Mouse (Mus musculus) limb, embryonic 13.5 days (tissue): ENCODE measurements around the gene Gm20388. TPM values are rescaled to one million over a fixed set of nuclear protein-coding genes. Genes with fewer than 3 reads are reported as not detected.

Experiments used
- ATAC-seq: fragments of 200-750 bp; cut with Nextera tagmentation; 2 replicates; pipeline ENCODE4 v1.8.0; 2017; ENCODE audit warnings: low read depth, moderate number of reproducible peaks, moderate TSS enrichment; ENCODE audit not compliant: low FRiP score
- H3K27ac ChIP-seq: fragments of 300-500 bp; sonication (generic); 2 replicates; pipeline ENCODE4 v1.5.1; 2015; ENCODE audit warnings: inconsistent platforms, mild to moderate bottlenecking, moderate library complexity
- H3K27me3 ChIP-seq: fragments of 300-500 bp; sonication (generic); 2 replicates; pipeline ENCODE4 v1.6.1; 2015; ENCODE audit warnings: mild to moderate bottlenecking, inconsistent platforms
- H3K36me3 ChIP-seq: fragments of 300-500 bp; sonication (generic); 2 replicates; pipeline ENCODE4 v1.6.1; 2015; ENCODE audit warnings: inconsistent platforms, mild to moderate bottlenecking, moderate library complexity
- H3K4me1 ChIP-seq: fragments of 300-500 bp; sonication (generic); 2 replicates; pipeline ENCODE4 v1.6.1; 2015; ENCODE audit warnings: inconsistent platforms
- H3K4me2 ChIP-seq: fragments of 300-500 bp; sonication (generic); replicated peaks from 2 replicates; pipeline ENCODE4 v1.6.1; 2015; ENCODE audit warnings: inconsistent platforms, mild to moderate bottlenecking, moderate library complexity
- H3K4me3 ChIP-seq: fragments of 300-500 bp; sonication (generic); 2 replicates; pipeline ENCODE4 v1.5.1; 2015; ENCODE audit warnings: moderate library complexity, mild to moderate bottlenecking, inconsistent platforms
- H3K9ac ChIP-seq: fragments of 300-500 bp; sonication (generic); 2 replicates; pipeline ENCODE4 v1.6.1; 2015; ENCODE audit warnings: mild to moderate bottlenecking, inconsistent platforms
- H3K9me3 ChIP-seq: fragments of 300-500 bp; sonication (generic); 2 replicates; pipeline ENCODE4 v1.6.1; 2016; ENCODE audit warnings: inconsistent platforms
- WGBS: fragments of 180-500 bp; shearing (Covaris S2); methylation state at CpG from one replicate; pipeline ENCODE4 v1.1.7; 2015; 5-methylcytosine and 5-hydroxymethylcytosine counted together
- polyA plus RNA-seq: library from polyadenylated mRNA; unstranded; fragments of >200 nt; fragmentation: Nextera tagmentation; extraction: Ambion mirVana; gene quantifications from 2 replicates; pipeline ENCODE4 v1.2.1, GENCODE M21; 2015

Gm20388 gene
- polyA plus RNA-seq, 1 experiment from 2014 or later: 7.1 TPM

GRCm38 (mm10) chr8:123774491-123774890 lies 3863.8 kb downstream of the Gm20388 start:
- Histone ChIP-seq H3K4me2 (no peak overlapping the region), H3K9me3 (no peaks in the 10 kb centered on the region), H3K9ac (no peak overlapping the region), H3K4me1 (peaks cover 10% of the 10 kb centered on the region; the same call in 1 of the 2 replicates), H3K36me3 (no peaks in the 10 kb centered on the region), H3K27ac (no peak overlapping the region), H3K27me3 (no peaks in the 10 kb centered on the region), H3K4me3 (no peak overlapping the region)
- WGBS: 93% methylated on average over 1 of the region's 1 CpGs
- ATAC-seq: no peak

- H3K36me3 ChIP-seq: no peaks in the 10 kb centered on the region
- no peaks in the 10 kb centered on the region for H3K27me3 ChIP-seq
- H3K4me2 ChIP-seq: no peak overlapping the region
- ATAC-seq: no peak
- H3K9me3 ChIP-seq: no peaks in the 10 kb centered on the region
- WGBS: 61% methylated on average over 7 of the region's 7 CpGs
- H3K4me1 ChIP-seq: peaks cover 20% of the 10 kb centered on the region
- no peak overlapping the region for H3K4me3 ChIP-seq
- H3K9ac ChIP-seq: no peak overlapping the region
- H3K27ac ChIP-seq: no peak overlapping the region
These were observed 3866.7 kb downstream of the Gm20388 start for GRCm38 (mm10) chr8:123777319-123777718.

- Histone ChIP-seq H3K4me1 (peaks cover 13% of the 10 kb centered on the region), H3K4me3 (no peak overlapping the region), H3K9me3 (no peaks in the 10 kb centered on the region), H3K4me2 (no peak overlapping the region), H3K27me3 (no peaks in the 10 kb centered on the region), H3K9ac (no peak overlapping the region), H3K27ac (no peak overlapping the region), H3K36me3 (no peaks in the 10 kb centered on the region)
- no peak for ATAC-seq
- WGBS: 47% methylated on average over 3 of the region's 3 CpGs
These were observed 3869.8 kb downstream of the Gm20388 start for GRCm38 (mm10) chr8:123780471-123780870.

GRCm38 (mm10) chr8:123781256-123781655 lies 3870.6 kb downstream of the Gm20388 start:
- H3K9me3 ChIP-seq: no peaks in the 10 kb centered on the region
- peaks cover 2% of the 10 kb centered on the region; the same call in 1 of the 2 replicates for H3K27me3 ChIP-seq
- no peak overlapping the region for H3K4me2 ChIP-seq
- no peak overlapping the region for H3K4me3 ChIP-seq
- no peak for ATAC-seq
- 30% methylated on average over 8 of the region's 8 CpGs for WGBS
- H3K9ac ChIP-seq: no peak overlapping the region
- peaks cover 13% of the 10 kb centered on the region for H3K4me1 ChIP-seq
- no peak overlapping the region for H3K27ac ChIP-seq
- H3K36me3 ChIP-seq: no peaks in the 10 kb centered on the region

GRCm38 (mm10) chr8:123783525-123784249 lies 3873.0 kb downstream of the Gm20388 start:
- Histone ChIP-seq H3K4me1 (peaks cover 13% of the 10 kb centered on the region), H3K4me2 (no peak overlapping the region), H3K9ac (no peak overlapping the region), H3K36me3 (no peaks in the 10 kb centered on the region), H3K27me3 (peaks cover 7% of the 10 kb centered on the region), H3K4me3 (no peak overlapping the region), H3K9me3 (no peaks in the 10 kb centered on the region), H3K27ac (no peak overlapping the region)
- WGBS: 12% methylated on average over 6 of the region's 6 CpGs
- peak; percentile 84 for ATAC-seq

- WGBS: 79% methylated on average over 6 of the region's 6 CpGs
- no peak overlapping the region for H3K9ac ChIP-seq
- H3K36me3 ChIP-seq: no peaks in the 10 kb centered on the region
- no peaks in the 10 kb centered on the region for H3K9me3 ChIP-seq
- ATAC-seq: no peak
- H3K4me2 ChIP-seq: no peak overlapping the region
- H3K27me3 ChIP-seq: peaks cover 11% of the 10 kb centered on the region
- H3K4me3 ChIP-seq: no peak overlapping the region
- H3K27ac ChIP-seq: no peak overlapping the region
- H3K4me1 ChIP-seq: peaks cover 6% of the 10 kb centered on the region
These were observed 3875.5 kb downstream of the Gm20388 start for GRCm38 (mm10) chr8:123786166-123786565.

- Histone ChIP-seq H3K27ac (no peak overlapping the region), H3K27me3 (peaks cover 11% of the 10 kb centered on the region), H3K4me2 (no peak overlapping the region), H3K9me3 (no peaks in the 10 kb centered on the region), H3K9ac (no peak overlapping the region), H3K4me1 (0 out of 2 replicates have a peak, but pooled peaks cover 3% of the 10 kb centered on the region), H3K36me3 (no peaks in the 10 kb centered on the region), H3K4me3 (no peak overlapping the region)
- WGBS: 71% methylated on average over 6 of the region's 6 CpGs
- no peak for ATAC-seq
These were observed 3876.0 kb downstream of the Gm20388 start for GRCm38 (mm10) chr8:123786644-123787043.

GRCm38 (mm10) chr8:123787254-123787897 lies 3876.7 kb downstream of the Gm20388 start:
- H3K27me3 ChIP-seq: peaks cover 11% of the 10 kb centered on the region
- H3K27ac ChIP-seq: no peak overlapping the region
- no peaks in the 10 kb centered on the region for H3K9me3 ChIP-seq
- 0 out of 2 replicates have a peak overlapping the region, but pooled peaks have one; percentile 2 for H3K4me2 ChIP-seq
- ATAC-seq: no peak
- 53% methylated on average over 21 of the region's 21 CpGs for WGBS
- 0 out of 2 replicates have a peak, but pooled peaks cover 3% of the 10 kb centered on the region for H3K4me1 ChIP-seq
- no peaks in the 10 kb centered on the region for H3K36me3 ChIP-seq
- H3K9ac ChIP-seq: no peak overlapping the region
- H3K4me3 ChIP-seq: no peak overlapping the region

GRCm38 (mm10) chr8:123788416-123789170 lies 3878.0 kb downstream of the Gm20388 start:
- Histone ChIP-seq H3K36me3 (no peaks in the 10 kb centered on the region), H3K9me3 (no peaks in the 10 kb centered on the region), H3K27ac (no peak overlapping the region), H3K4me1 (0 out of 2 replicates have a peak, but pooled peaks cover 2% of the 10 kb centered on the region), H3K4me3 (no peak overlapping the region), H3K27me3 (peaks cover 11% of the 10 kb centered on the region), H3K4me2 (no peak overlapping the region), H3K9ac (no peak overlapping the region)
- 38% methylated on average over 14 of the region's 14 CpGs for WGBS
- ATAC-seq: no peak

- Histone ChIP-seq H3K27me3 (peaks cover 11% of the 10 kb centered on the region), H3K4me3 (no peak overlapping the region), H3K4me1 (0 out of 2 replicates have a peak, but pooled peaks cover 2% of the 10 kb centered on the region), H3K36me3 (no peaks in the 10 kb centered on the region), H3K4me2 (no peak overlapping the region), H3K9me3 (no peaks in the 10 kb centered on the region), H3K9ac (no peak overlapping the region), H3K27ac (no peak overlapping the region)
- no peak for ATAC-seq
- WGBS: 70% methylated on average over 9 of the region's 9 CpGs
These were observed 3878.8 kb downstream of the Gm20388 start for GRCm38 (mm10) chr8:123789461-123789860.

GRCm38 (mm10) chr8:123789970-123790369 lies 3879.3 kb downstream of the Gm20388 start:
- Histone ChIP-seq H3K27me3 (peaks cover 11% of the 10 kb centered on the region), H3K27ac (no peak overlapping the region), H3K4me2 (no peak overlapping the region), H3K4me1 (0 out of 2 replicates have a peak, but pooled peaks cover 2% of the 10 kb centered on the region), H3K9ac (no peak overlapping the region), H3K4me3 (no peak overlapping the region), H3K9me3 (no peaks in the 10 kb centered on the region), H3K36me3 (no peaks in the 10 kb centered on the region)
- 0% methylated on average over 4 of the region's 4 CpGs for WGBS
- peak; percentile 40; the same call in 1 of the 2 replicates for ATAC-seq
